Mouse (Mus musculus) cerebellum, adult 9-10 months (tissue): Measurements from ENCODE around the gene Eno1.
A peak's percentile ranks its signal among the peaks of the same experiment; 100 is the strongest.
"Not testable (repeated sequence)": the region's sequence is repeated elsewhere in the genome, so short reads cannot be mapped to it uniquely, and the experiment has no call there.

Experiments used
- DNase-seq: peaks from one replicate; pipeline ENCODE4 v3.0.0; 2022

The Eno1 gene

GRCm38 (mm10) chr4:150281891-150282630 is 45.5 kb downstream of the Eno1 start:
- peak; percentile 55 for DNase-seq

- DNase-seq, result peak; percentile 52
Measured at GRCm38 (mm10) chr4:150282631-150283334, 46.3 kb downstream of the Eno1 start.

GRCm38 (mm10) chr4:150283335-150283638 is 46.8 kb downstream of the Eno1 start:
- peak; percentile 46 for DNase-seq

GRCm38 (mm10) chr4:150283993-150284392 is 47.5 kb downstream of the Eno1 start:
- DNase-seq, result peak; percentile 62

GRCm38 (mm10) chr4:150286980-150287379 is 50.5 kb downstream of the Eno1 start:
- DNase-seq, result no peak

GRCm38 (mm10) chr4:150287463-150287862 is 50.9 kb downstream of the Eno1 start:
- not testable (repeated sequence) for DNase-seq

- no peak for DNase-seq
Measured at GRCm38 (mm10) chr4:150291900-150292299, 55.4 kb downstream of the Eno1 start.

GRCm38 (mm10) chr4:150294870-150295269 is 58.3 kb downstream of the Eno1 start:
- no peak for DNase-seq

- DNase-seq, result no peak
Measured at GRCm38 (mm10) chr4:150295966-150296365, 59.4 kb downstream of the Eno1 start.
